Comparison of ENCODE assay signal across 25 mouse cellular contexts in the genomic region with DNA sequence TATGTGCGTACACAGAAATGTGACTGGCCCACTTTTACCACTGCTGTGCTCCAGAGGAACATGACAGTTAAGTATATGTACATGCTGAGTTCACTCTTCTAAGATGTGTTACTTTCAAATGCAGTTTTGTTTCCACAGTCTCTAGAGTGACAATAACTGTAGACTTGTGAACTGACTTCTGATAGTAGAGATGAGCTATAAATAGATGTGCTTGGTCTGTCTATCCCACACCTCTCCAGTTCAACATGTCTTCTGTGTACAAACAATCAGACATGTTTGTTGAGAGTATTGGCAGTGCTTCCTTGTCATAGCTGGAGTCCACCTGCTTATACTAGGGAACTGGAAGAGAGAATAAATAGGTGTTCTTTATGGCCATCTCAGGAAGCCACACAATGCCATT. TPM values are rescaled to one million over a fixed set of nuclear protein-coding genes. Genes with fewer than 3 reads are reported as not detected.
A peak's percentile ranks its signal among the peaks of the same experiment; 100 is the strongest.
DNase-seq lines count a peak whose midpoint lies in the region; ATAC-seq and TF ChIP-seq lines count a peak whose summit lies in the region.
"Had no signal": no experiment of that assay in that cellular context is flagged by ENCODE, and none has a peak within 500 bp of the region (broad histone marks: within the 10 kb centered on the region; RNA-seq: fewer than 3 reads in every experiment).

No protein-coding gene starts in this region.

- peaks cover 51% of the 10 kb centered on the region for H3K36me3 ChIP-seq in heart, embryonic 12.5 days
- H3K36me3 ChIP-seq in heart, embryonic 10.5 days, result peaks cover 58% of the 10 kb centered on the region
- H3K36me3 ChIP-seq in heart, embryonic 15.5 days, result peaks cover 30% of the 10 kb centered on the region
- peaks cover 47% of the 10 kb centered on the region for H3K36me3 ChIP-seq in heart, postnatal 0 days (replicated peaks; ENCODE audit: control insufficient read depth, insufficient read depth, low read length)
- H3K36me3 ChIP-seq: G1E had no signal

- no peak for TF ChIP-seq CTCF in heart, postnatal 0 days (IDR thresholded peaks at IDR 0.05; ENCODE audit: low read depth)

- H3K4me1 ChIP-seq in heart, embryonic 12.5 days (replicated peaks), result peaks cover 10% of the 10 kb centered on the region
- H3K4me1 ChIP-seq in heart, embryonic 10.5 days, result peaks cover 10% of the 10 kb centered on the region; the same call in 1 of the 2 replicates
- H3K4me1 ChIP-seq in heart, embryonic 15.5 days (replicated peaks), result peaks cover 4% of the 10 kb centered on the region
- no peaks in the 10 kb centered on the region; the same call in 1 of the 2 replicates for H3K4me1 ChIP-seq in heart, postnatal 0 days (ENCODE audit: control insufficient read depth, insufficient read depth)
- H3K4me1 ChIP-seq: embryonic facial prominence, embryonic 12.5 days; forebrain, embryonic 13.5 days had no signal

- no peak overlapping the region for H3K4me3 ChIP-seq in heart, embryonic 12.5 days
- H3K4me3 ChIP-seq in heart, embryonic 10.5 days, result no peak overlapping the region
- no peak overlapping the region for H3K4me3 ChIP-seq in heart, embryonic 15.5 days
- no peak overlapping the region for H3K4me3 ChIP-seq in heart, postnatal 0 days (ENCODE audit: low read depth, low read length)
- H3K4me3 ChIP-seq: embryonic facial prominence, embryonic 10.5 days; embryonic facial prominence, embryonic 12.5 days; forebrain, embryonic 13.5 days had no signal

- peak overlapping the region; percentile 38 for H3K27ac ChIP-seq in heart, embryonic 12.5 days (ENCODE audit: poor library complexity, severe bottlenecking)
- H3K27ac ChIP-seq in heart, embryonic 10.5 days, result no peak overlapping the region
- peak overlapping the region; percentile 18; the same call in 1 of the 2 replicates for H3K27ac ChIP-seq in heart, embryonic 15.5 days
- H3K27ac ChIP-seq in heart, postnatal 0 days (ENCODE audit: low read depth), result peak overlapping the region; percentile 13; the same call in 1 of the 2 replicates
- H3K27ac ChIP-seq: embryonic facial prominence, embryonic 10.5 days; embryonic facial prominence, embryonic 12.5 days; forebrain, embryonic 13.5 days had no signal

- DNase-seq in heart, adult 11 months, result peak; percentile 69
- no peak for DNase-seq in heart, postnatal 25 days (ENCODE audit: low spot score)
- no peak for DNase-seq in heart, embryonic 10.5 days (ENCODE audit: low spot score)
- no peak for DNase-seq in heart, postnatal 10 days
- peak; percentile 52 for DNase-seq in heart, postnatal 0 days (ENCODE audit: low spot score)
- DNase-seq in heart, adult 8-10 months (ENCODE audit: low spot score), result no peak
- DNase-seq: adrenal gland, adult 8-10 months; adrenal gland, postnatal 14 days; adrenal gland, postnatal 36 days; B cell, adult 2 months; cerebellum, adult 11-12 months; cerebellum, adult 2 months; cerebellum, adult 9-10 months; cerebellum, postnatal 10 days; cerebellum, postnatal 25 days had no signal

- H3K9ac ChIP-seq in heart, embryonic 12.5 days, result no peak overlapping the region
- H3K9ac ChIP-seq in heart, embryonic 15.5 days, result no peak overlapping the region
- H3K9ac ChIP-seq in heart, postnatal 0 days (replicated peaks; ENCODE audit: low read depth, low read length), result no peak overlapping the region
- H3K9ac ChIP-seq: embryonic facial prominence, embryonic 12.5 days; forebrain, embryonic 13.5 days had no signal

- no peaks in the 10 kb centered on the region for H3K9me3 ChIP-seq in heart, embryonic 12.5 days (replicated peaks)
- no peaks in the 10 kb centered on the region for H3K9me3 ChIP-seq in heart, embryonic 10.5 days
- no peaks in the 10 kb centered on the region for H3K9me3 ChIP-seq in heart, embryonic 15.5 days (replicated peaks)
- no peaks in the 10 kb centered on the region for H3K9me3 ChIP-seq in heart, postnatal 0 days (replicated peaks; ENCODE audit: control insufficient read depth, low read length)
- H3K9me3 ChIP-seq: embryonic facial prominence, embryonic 10.5 days; embryonic facial prominence, embryonic 12.5 days; forebrain, embryonic 13.5 days; G1E had no signal

- H3K27me3 ChIP-seq in heart, embryonic 12.5 days (replicated peaks), result no peaks in the 10 kb centered on the region
- H3K27me3 ChIP-seq in heart, embryonic 10.5 days (ENCODE audit: insufficient read depth, poor library complexity, severe bottlenecking), result no peaks in the 10 kb centered on the region
- H3K27me3 ChIP-seq in heart, embryonic 15.5 days, result no peaks in the 10 kb centered on the region
- H3K27me3 ChIP-seq in heart, postnatal 0 days (ENCODE audit: control insufficient read depth, insufficient read depth, low read length), result no peaks in the 10 kb centered on the region
- H3K27me3 ChIP-seq: CH12.LX; embryonic facial prominence, embryonic 12.5 days; forebrain, embryonic 13.5 days; Patski had no signal

- WGBS in heart, embryonic 12.5 days, result 86% methylated on average over 1 of the region's 1 CpGs
- WGBS in heart, embryonic 10.5 days, result 93% methylated on average over 1 of the region's 1 CpGs
- WGBS in heart, embryonic 15.5 days, result 85% methylated on average over 1 of the region's 1 CpGs
- 77% methylated on average over 1 of the region's 1 CpGs for WGBS in heart, postnatal 0 days

- TF ChIP-seq EP300 in heart, postnatal 0 days (IDR thresholded peaks at IDR 0.05; ENCODE audit: low read depth), result no peak

- ATAC-seq in heart, embryonic 12.5 days (ENCODE audit: insufficient number of reproducible peaks, low FRiP score), result no peak
- ATAC-seq in heart, embryonic 15.5 days (replicated peaks; ENCODE audit: insufficient number of reproducible peaks, insufficient read depth, low FRiP score, low read depth), result no peak
- ATAC-seq in heart, postnatal 0 days (ENCODE audit: insufficient read depth, low read depth), result peak; percentile 62
- ATAC-seq: activated CD4-positive, CD25-positive, alpha-beta regulatory T cell, adult 4 months; CD4-positive, CD25-positive, alpha-beta regulatory T cell, adult 4 months; forebrain, embryonic 13.5 days; Patski had no signal

- intact Hi-C loops in heart, postnatal 25 days (cut with DNase I), result no loop called here
- intact Hi-C loops in heart, postnatal 10 days (cut with DNase I), result no loop called here

- no peak overlapping the region for H3K4me2 ChIP-seq in heart, embryonic 12.5 days
- no peak overlapping the region for H3K4me2 ChIP-seq in heart, embryonic 15.5 days
- H3K4me2 ChIP-seq in heart, postnatal 0 days (ENCODE audit: low read depth, low read length), result no peak overlapping the region
- H3K4me2 ChIP-seq: embryonic facial prominence, embryonic 12.5 days; forebrain, embryonic 13.5 days had no signal

RNA-seq across cellular contexts. Expression of gene Nek2, which starts 40.8 kb away (rescaled TPM):
- total RNA-seq in heart, postnatal 25 days (2021), result under 1 TPM; 0.57 to 0.78 TPM
- 37.9 and 39.5 TPM in 2 replicates for polyA plus RNA-seq in heart, embryonic 12.5 days (2016; fragmentation: Nextera tagmentation; extraction: Ambion mirVana)
- polyA plus RNA-seq in heart, embryonic 10.5 days (2016; fragmentation: Nextera tagmentation; extraction: Ambion mirVana), result 41.4 and 43.0 TPM in 2 replicates
- polyA plus RNA-seq in heart, embryonic 15.5 days (2015; fragmentation: Nextera tagmentation; extraction: Ambion mirVana), result 30.9 and 35.4 TPM in 2 replicates
- 1 to 10 TPM; 7.0 to 8.5 TPM for total RNA-seq in heart, postnatal 10 days (2021)
- total RNA-seq in heart, postnatal 0 days (2014; rRNA removed; ENCODE audit: low replicate concordance), result 14.8 and 28.2 TPM in 2 replicates
- polyA plus RNA-seq in heart, postnatal 0 days (2015; fragmentation: Nextera tagmentation; extraction: Ambion mirVana), result 9.4 and 11.7 TPM in 2 replicates
- total RNA-seq in heart, adult 8-10 months (2022), result under 1 TPM in 3 of 4 experiments, not detected in 1; 0.11 to 0.52 (median 0.31) TPM

Comparison
In these comparisons a context has a peak if more than half of its experiments do, and no peak if none do; other contexts are left out.
1. DNase-seq: peak in heart, adult 11 months (single experiment) and heart, postnatal 0 days (single experiment); none in heart, postnatal 25 days (single experiment), heart, embryonic 10.5 days (single experiment), heart, postnatal 10 days (0 of 2) and heart, adult 8-10 months (single experiment).